Mouse (Mus musculus) G1E (cell line): ENCODE data around the gene Cby1.

ENCODE experiments used
- CTCF ChIP-seq: IDR thresholded peaks from 2 replicates; pipeline ENCODE4 v1.5.1; 2012; ENCODE audit warnings: low read depth, low read length, inconsistent platforms, mixed read lengths
- GATA1 ChIP-seq: IDR thresholded peaks from 2 replicates; pipeline ENCODE4 v1.6.1; 2012; ENCODE audit warnings: borderline replicate concordance, low read length, inconsistent platforms, mixed read lengths
- GATA2 ChIP-seq: IDR thresholded peaks from 2 replicates; pipeline ENCODE4 v1.6.1; 2012; ENCODE audit warnings: low read depth, low read length, inconsistent platforms, borderline replicate concordance
- POLR2AphosphoS5 ChIP-seq: IDR thresholded peaks from 2 replicates; pipeline ENCODE4 v1.6.1; 2012; ENCODE audit warnings: low read depth, low read length, inconsistent platforms; ENCODE audit not compliant: insufficient replicate concordance

GRCm38 (mm10) chr15:79617135-79617534, 41.9 kb upstream of the Cby1 start:
- TF ChIP-seq GATA1 (no peak), POLR2AphosphoS5 (no peak), CTCF (no peak), GATA2 (no peak)
